Mouse (Mus musculus): ENCODE results near the gene 4921504E06Rik.

GRCm38 (mm10) chr2:19528797-19529196, 24.9 kb downstream of the 4921504E06Rik start:
- no peak for TF ChIP-seq CTCF (IDR thresholded peaks at IDR 0.05; ENCODE audit: extremely low read depth, insufficient read length, insufficient replicate concordance, low read depth, low read length)
- TF ChIP-seq POLR2A (IDR thresholded peaks at IDR 0.05; ENCODE audit: low read depth, low read length), result no peak
